Mouse (Mus musculus): ENCODE data around the gene Trim38. TPM values are rescaled to one million over a fixed set of nuclear protein-coding genes. Genes with fewer than 3 reads are reported as not detected.

Gene Trim38
- polyA plus RNA-seq, 1 experiment from 2014 or later, result not detected

GRCm38 (mm10) chr13:23738041-23738440, 31.7 kb upstream of the Trim38 start:
- no peaks in the 10 kb centered on the region for H3K27me3 ChIP-seq (replicated peaks; ENCODE audit: control insufficient read depth, insufficient read depth, low read length)
- WGBS, result 20% methylated on average over 4 of the region's 4 CpGs
- peaks cover 9% of the 10 kb centered on the region for H3K4me1 ChIP-seq (ENCODE audit: control insufficient read depth, insufficient read depth, low read depth, low read length)
- peak overlapping the region; percentile 77 for H3K27ac ChIP-seq (ENCODE audit: low read depth, low read length)
- no peaks in the 10 kb centered on the region for H3K9me3 ChIP-seq (ENCODE audit: control insufficient read depth, low read length)
- H3K4me3 ChIP-seq (ENCODE audit: low read length), result peak overlapping the region; percentile 53
- no peaks in the 10 kb centered on the region for H3K36me3 ChIP-seq (ENCODE audit: control insufficient read depth, insufficient read depth, low read length)
- peak overlapping the region; percentile 64 for H3K9ac ChIP-seq (ENCODE audit: low read depth, low read length)
- no peak for ATAC-seq
- H3K4me2 ChIP-seq (ENCODE audit: low read length), result peak overlapping the region; percentile 95

- H3K4me3 ChIP-seq (ENCODE audit: low read length), result peak within 1 kb of the TSS; percentile 53
- H3K36me3 ChIP-seq (ENCODE audit: control insufficient read depth, insufficient read depth, low read length), result no peaks in the 10 kb centered on the region
- no peaks in the 10 kb centered on the region for H3K27me3 ChIP-seq (replicated peaks; ENCODE audit: control insufficient read depth, insufficient read depth, low read length)
- peak within 1 kb of the TSS; percentile 77 for H3K27ac ChIP-seq (ENCODE audit: low read depth, low read length)
- H3K4me2 ChIP-seq (ENCODE audit: low read length), result peak within 1 kb of the TSS; percentile 95
- peak; percentile 94 for ATAC-seq
- peaks cover 9% of the 10 kb centered on the region for H3K4me1 ChIP-seq (ENCODE audit: control insufficient read depth, insufficient read depth, low read depth, low read length)
- WGBS, result under 1% methylated on average over 31 of the region's 38 CpGs
- no peaks in the 10 kb centered on the region for H3K9me3 ChIP-seq (ENCODE audit: control insufficient read depth, low read length)
- H3K9ac ChIP-seq (ENCODE audit: low read depth, low read length), result peak within 1 kb of the TSS; percentile 64
Observed at GRCm38 (mm10) chr13:23738677-23739068, 31.0 kb upstream of the Trim38 start, which contains the start of gene Hist1h1c. Gene Hist1h1c, plus strand, starts transcription at chr13:23738808.

GRCm38 (mm10) chr13:23739069-23739921, 30.4 kb upstream of the Trim38 start:
- H3K9me3 ChIP-seq (ENCODE audit: control insufficient read depth, low read length), result no peaks in the 10 kb centered on the region
- H3K27me3 ChIP-seq (replicated peaks; ENCODE audit: control insufficient read depth, insufficient read depth, low read length), result no peaks in the 10 kb centered on the region
- peaks cover 9% of the 10 kb centered on the region for H3K4me1 ChIP-seq (ENCODE audit: control insufficient read depth, insufficient read depth, low read depth, low read length)
- peak overlapping the region; percentile 64 for H3K9ac ChIP-seq (ENCODE audit: low read depth, low read length)
- H3K4me2 ChIP-seq (ENCODE audit: low read length), result peak overlapping the region; percentile 95
- H3K27ac ChIP-seq (ENCODE audit: low read depth, low read length), result peak overlapping the region; percentile 77
- no peaks in the 10 kb centered on the region for H3K36me3 ChIP-seq (ENCODE audit: control insufficient read depth, insufficient read depth, low read length)
- peak; percentile 96 for ATAC-seq
- peak overlapping the region; percentile 53 for H3K4me3 ChIP-seq (ENCODE audit: low read length)
- under 1% methylated on average over 36 of the region's 39 CpGs for WGBS

- Histone ChIP-seq H3K9ac (ENCODE audit: low read depth, low read length) (peak overlapping the region; percentile 64), H3K36me3 (ENCODE audit: control insufficient read depth, insufficient read depth, low read length) (no peaks in the 10 kb centered on the region), H3K27ac (ENCODE audit: low read depth, low read length) (peak overlapping the region; percentile 77), H3K4me2 (ENCODE audit: low read length) (peak overlapping the region; percentile 95), H3K27me3 (replicated peaks; ENCODE audit: control insufficient read depth, insufficient read depth, low read length) (no peaks in the 10 kb centered on the region), H3K4me3 (ENCODE audit: low read length) (peak overlapping the region; percentile 53), H3K4me1 (ENCODE audit: control insufficient read depth, insufficient read depth, low read depth, low read length) (peaks cover 9% of the 10 kb centered on the region), H3K9me3 (ENCODE audit: control insufficient read depth, low read length) (no peaks in the 10 kb centered on the region)
- WGBS, result 1% methylated on average over 14 of the region's 14 CpGs
- peak; percentile 53; the same call in 1 of the 2 replicates for ATAC-seq
Observed at GRCm38 (mm10) chr13:23739922-23740252, 29.8 kb upstream of the Trim38 start.

GRCm38 (mm10) chr13:23740256-23740840, 29.4 kb upstream of the Trim38 start:
- Histone ChIP-seq H3K4me3 (ENCODE audit: low read length) (peak overlapping the region; percentile 53), H3K4me1 (ENCODE audit: control insufficient read depth, insufficient read depth, low read depth, low read length) (peaks cover 9% of the 10 kb centered on the region), H3K9ac (ENCODE audit: low read depth, low read length) (peak overlapping the region; percentile 64), H3K9me3 (ENCODE audit: control insufficient read depth, low read length) (no peaks in the 10 kb centered on the region), H3K27me3 (replicated peaks; ENCODE audit: control insufficient read depth, insufficient read depth, low read length) (no peaks in the 10 kb centered on the region), H3K36me3 (ENCODE audit: control insufficient read depth, insufficient read depth, low read length) (no peaks in the 10 kb centered on the region), H3K4me2 (ENCODE audit: low read length) (peak overlapping the region; percentile 95), H3K27ac (ENCODE audit: low read depth, low read length) (peak overlapping the region; percentile 77)
- 31% methylated on average over 13 of the region's 13 CpGs for WGBS
- ATAC-seq, result peak; percentile 1; the same call in 1 of the 2 replicates

GRCm38 (mm10) chr13:23740910-23741309, 28.8 kb upstream of the Trim38 start:
- peak overlapping the region; percentile 95 for H3K4me2 ChIP-seq (ENCODE audit: low read length)
- no peaks in the 10 kb centered on the region for H3K36me3 ChIP-seq (ENCODE audit: control insufficient read depth, insufficient read depth, low read length)
- H3K4me1 ChIP-seq (ENCODE audit: control insufficient read depth, insufficient read depth, low read depth, low read length), result peaks cover 13% of the 10 kb centered on the region
- ATAC-seq, result no peak
- H3K4me3 ChIP-seq (ENCODE audit: low read length), result no peak overlapping the region
- H3K9me3 ChIP-seq (ENCODE audit: control insufficient read depth, low read length), result no peaks in the 10 kb centered on the region
- no peak overlapping the region for H3K9ac ChIP-seq (ENCODE audit: low read depth, low read length)
- H3K27me3 ChIP-seq (replicated peaks; ENCODE audit: control insufficient read depth, insufficient read depth, low read length), result no peaks in the 10 kb centered on the region
- no peak overlapping the region for H3K27ac ChIP-seq (ENCODE audit: low read depth, low read length)
- 71% methylated on average over 5 of the region's 5 CpGs for WGBS

- no peaks in the 10 kb centered on the region for H3K36me3 ChIP-seq (ENCODE audit: control insufficient read depth, insufficient read depth, low read length)
- H3K9me3 ChIP-seq (ENCODE audit: control insufficient read depth, low read length), result no peaks in the 10 kb centered on the region
- no peak overlapping the region for H3K4me2 ChIP-seq (ENCODE audit: low read length)
- no peak overlapping the region for H3K27ac ChIP-seq (ENCODE audit: low read depth, low read length)
- H3K9ac ChIP-seq (ENCODE audit: low read depth, low read length), result no peak overlapping the region
- no peak for ATAC-seq
- no peak overlapping the region for H3K4me3 ChIP-seq (ENCODE audit: low read length)
- H3K27me3 ChIP-seq (replicated peaks; ENCODE audit: control insufficient read depth, insufficient read depth, low read length), result no peaks in the 10 kb centered on the region
- peaks cover 14% of the 10 kb centered on the region for H3K4me1 ChIP-seq (ENCODE audit: control insufficient read depth, insufficient read depth, low read depth, low read length)
Observed at GRCm38 (mm10) chr13:23742007-23742406, 27.7 kb upstream of the Trim38 start.

- Histone ChIP-seq H3K9ac (ENCODE audit: low read depth, low read length) (no peak overlapping the region), H3K4me2 (ENCODE audit: low read length) (no peak overlapping the region), H3K9me3 (ENCODE audit: control insufficient read depth, low read length) (no peaks in the 10 kb centered on the region), H3K4me3 (ENCODE audit: low read length) (no peak overlapping the region), H3K36me3 (ENCODE audit: control insufficient read depth, insufficient read depth, low read length) (no peaks in the 10 kb centered on the region), H3K4me1 (ENCODE audit: control insufficient read depth, insufficient read depth, low read depth, low read length) (peaks cover 17% of the 10 kb centered on the region), H3K27ac (ENCODE audit: low read depth, low read length) (no peak overlapping the region), H3K27me3 (replicated peaks; ENCODE audit: control insufficient read depth, insufficient read depth, low read length) (no peaks in the 10 kb centered on the region)
- 88% methylated on average over 5 of the region's 5 CpGs for WGBS
- ATAC-seq, result no peak
Observed at GRCm38 (mm10) chr13:23743215-23743614, 26.5 kb upstream of the Trim38 start.

- Histone ChIP-seq H3K9me3 (ENCODE audit: control insufficient read depth, low read length) (no peaks in the 10 kb centered on the region), H3K27me3 (replicated peaks; ENCODE audit: control insufficient read depth, insufficient read depth, low read length) (no peaks in the 10 kb centered on the region), H3K36me3 (ENCODE audit: control insufficient read depth, insufficient read depth, low read length) (no peaks in the 10 kb centered on the region), H3K4me2 (ENCODE audit: low read length) (no peak overlapping the region), H3K9ac (ENCODE audit: low read depth, low read length) (no peak overlapping the region), H3K4me1 (ENCODE audit: control insufficient read depth, insufficient read depth, low read depth, low read length) (peaks cover 17% of the 10 kb centered on the region), H3K27ac (ENCODE audit: low read depth, low read length) (no peak overlapping the region), H3K4me3 (ENCODE audit: low read length) (no peak overlapping the region)
- ATAC-seq, result no peak
- 45% methylated on average over 4 of the region's 4 CpGs for WGBS
Observed at GRCm38 (mm10) chr13:23743963-23744362, 25.8 kb upstream of the Trim38 start.

Data from hindbrain, embryonic 16.5 days (tissue).